Mouse (Mus musculus) 3134 (cell line): ENCODE data around the gene Ap1m2.
A peak's percentile ranks its signal among the peaks of the same experiment; 100 is the strongest.

Experiments
- DNase-seq: peaks from one replicate; pipeline ENCODE4 v3.0.0-alpha.2; 2011; ENCODE audit warnings: low spot score; ENCODE audit not compliant: insufficient read length; ENCODE audit errors: extremely low read depth

The Ap1m2 gene

DNA sequence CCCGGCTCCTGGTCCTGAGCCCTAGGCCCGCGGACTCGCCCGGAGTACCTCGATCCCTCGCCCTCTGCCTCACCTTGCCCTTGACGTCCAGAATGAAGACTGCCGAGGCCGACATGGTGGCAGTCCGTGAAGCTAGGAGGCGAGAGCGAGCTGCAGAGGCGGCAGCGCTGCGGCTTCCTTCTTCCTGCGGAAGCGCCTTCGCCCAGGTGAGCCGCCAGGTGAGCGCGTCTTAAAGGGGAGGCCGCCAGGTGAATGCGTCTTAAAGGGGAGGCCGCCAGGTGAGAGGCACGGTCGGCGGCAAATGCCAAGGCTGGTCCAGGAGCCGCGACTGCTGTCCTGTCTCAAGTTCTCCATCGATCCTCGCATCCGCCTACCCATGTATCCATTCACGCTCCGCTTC lies at the start of gene Ap1m2:
Gene Ap1m2 (minus strand): TSS at position 204 of the 400 bp plus-strand sequence.
- no peak for DNase-seq

DNA sequence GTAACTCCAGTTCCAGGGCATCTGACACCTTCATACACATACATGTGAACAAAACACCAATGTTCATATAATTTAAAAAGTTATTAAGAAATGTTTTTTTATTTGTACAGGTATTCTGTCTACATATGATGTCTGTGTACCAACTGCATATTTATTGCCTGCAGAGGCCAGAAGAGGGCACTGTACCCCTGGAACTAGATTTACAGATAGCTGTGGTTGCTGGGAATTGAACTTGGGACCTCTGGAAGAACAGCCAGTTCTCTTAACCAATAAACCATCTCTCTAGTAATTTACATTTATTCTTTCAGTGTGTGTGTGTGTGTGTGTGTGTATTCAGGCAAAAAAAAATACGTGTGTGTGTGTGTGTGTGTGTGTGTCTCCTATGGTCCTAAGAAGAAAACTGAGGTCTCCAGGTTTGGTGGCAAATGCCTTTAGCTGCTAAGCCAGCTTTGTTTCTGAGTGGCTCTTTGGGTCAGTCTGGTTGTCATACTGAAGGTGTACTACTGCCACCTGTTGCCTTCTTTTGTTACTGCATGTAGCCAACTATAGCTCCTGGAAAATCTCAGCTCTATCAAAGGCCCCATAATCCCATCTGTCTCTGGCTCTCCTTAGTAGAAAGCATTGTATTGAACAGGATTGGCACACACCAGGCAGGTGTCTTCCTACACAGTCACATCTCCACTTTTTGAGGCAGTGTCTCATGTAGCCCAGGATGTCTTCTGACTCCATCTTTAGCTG lies 45.0 kb upstream of the Ap1m2 start:
- no peak for DNase-seq

DNA sequence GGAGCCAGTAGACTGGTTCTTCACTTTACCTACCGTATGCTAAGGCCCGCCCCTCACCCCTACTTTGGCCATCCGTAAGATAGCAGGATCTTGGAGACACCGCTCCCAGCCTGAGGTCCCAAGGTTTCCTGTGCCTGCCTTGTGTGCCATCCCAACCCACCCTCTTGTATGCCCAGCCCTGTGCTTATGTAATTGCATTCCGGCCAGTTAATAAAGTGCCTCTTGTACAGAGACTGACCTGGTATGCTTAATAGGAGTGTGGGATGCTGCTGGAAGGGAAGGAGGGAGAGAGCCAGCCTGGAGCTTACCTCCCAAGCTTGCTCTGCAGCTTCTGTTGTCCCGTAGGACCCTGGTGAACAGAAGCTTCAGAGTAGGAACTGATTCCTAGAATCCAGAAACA lies 42.7 kb upstream of the Ap1m2 start:
- DNase-seq = no peak

DNA sequence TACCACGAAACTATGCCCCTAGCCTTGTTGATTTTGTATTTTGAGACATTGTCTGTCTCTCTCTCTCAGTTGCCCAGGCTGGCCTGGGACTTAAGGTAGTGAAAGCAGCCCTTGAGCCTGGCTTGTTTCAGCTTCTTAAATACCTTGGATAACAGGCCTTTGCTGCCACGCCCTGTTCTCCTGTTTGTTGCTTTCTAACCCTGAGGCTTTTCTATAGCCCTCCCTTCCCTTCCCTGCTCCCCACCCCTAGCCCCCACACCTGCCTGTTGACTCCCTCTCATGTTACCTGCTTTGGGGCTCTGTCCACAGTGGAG lies 41.2 kb upstream of the Ap1m2 start:
- no peak for DNase-seq

DNA sequence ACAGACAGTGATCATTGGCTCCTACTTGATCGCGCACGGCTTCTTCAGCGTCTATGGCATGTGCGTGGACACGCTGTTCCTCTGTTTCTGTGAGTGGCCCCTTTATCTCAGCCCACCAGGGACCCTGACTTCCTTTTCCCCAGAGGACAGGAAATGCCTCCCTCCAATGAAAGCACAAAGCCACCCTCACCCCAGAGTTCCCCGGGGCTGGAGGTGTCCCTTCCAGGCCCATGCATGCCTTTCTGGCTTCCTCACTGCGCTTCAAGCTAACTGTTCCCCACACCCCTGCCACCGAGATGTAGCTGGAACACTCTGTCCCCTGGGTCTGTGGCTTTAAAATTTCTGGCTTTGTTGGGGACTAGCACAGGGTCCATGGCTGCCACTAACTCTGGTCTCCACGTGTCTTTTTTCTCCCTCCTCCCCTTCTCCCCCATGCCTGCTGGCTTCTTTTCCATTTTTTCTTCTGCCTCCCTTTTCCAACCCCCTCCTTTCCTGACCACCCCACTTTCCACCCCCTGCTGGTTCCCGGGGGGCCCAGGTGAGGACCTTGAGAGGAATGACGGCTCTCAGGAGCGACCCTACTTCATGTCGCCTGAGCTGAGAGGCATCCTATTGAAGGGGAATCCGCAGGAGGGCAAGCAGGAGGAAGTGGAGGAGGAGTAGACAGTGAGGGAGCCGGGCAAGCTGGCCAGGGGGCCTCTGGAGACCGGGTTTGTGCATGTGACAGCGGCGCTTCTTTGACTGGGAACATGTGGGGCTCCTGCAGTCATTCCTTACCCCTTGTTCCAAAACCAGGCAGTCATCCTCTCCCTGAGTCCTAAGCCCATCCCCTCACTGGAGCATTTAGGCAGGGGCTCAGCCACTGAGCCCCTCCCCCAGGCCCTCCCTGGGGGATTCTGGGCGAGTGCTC lies 40.6 kb upstream of the Ap1m2 start:
- no peak for DNase-seq

DNA sequence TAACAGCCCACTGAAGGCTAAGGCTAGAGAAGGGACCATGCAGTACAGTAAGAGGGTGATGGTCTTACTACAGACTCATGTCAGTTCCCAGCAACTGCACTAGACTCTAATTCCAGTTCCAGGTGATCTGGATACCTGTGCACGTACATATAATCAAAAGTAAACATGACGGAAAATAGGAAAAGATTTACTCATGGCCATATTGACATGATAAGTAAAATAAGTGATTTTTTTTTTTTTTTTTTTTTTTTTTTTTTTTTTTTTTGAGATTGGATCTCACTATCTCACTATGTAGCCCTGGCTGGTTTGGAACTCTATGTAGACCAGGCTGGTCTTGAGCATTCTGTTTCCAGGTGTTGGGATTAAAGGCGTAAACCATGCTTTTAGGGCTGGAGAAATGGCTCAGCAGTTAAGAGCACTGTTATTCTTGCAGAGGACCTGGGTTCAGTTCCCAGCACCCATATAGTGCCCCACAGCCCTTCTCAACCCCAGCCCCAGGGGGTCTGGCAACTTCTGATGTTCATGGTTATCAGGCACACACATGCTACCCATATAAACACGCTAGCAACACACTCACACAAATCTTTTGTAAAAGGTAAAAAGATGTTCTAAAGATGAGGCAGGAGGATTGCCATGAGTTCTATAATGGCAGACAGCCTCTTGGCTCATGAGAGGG lies 39.7 kb upstream of the Ap1m2 start:
- DNase-seq = no peak

DNA sequence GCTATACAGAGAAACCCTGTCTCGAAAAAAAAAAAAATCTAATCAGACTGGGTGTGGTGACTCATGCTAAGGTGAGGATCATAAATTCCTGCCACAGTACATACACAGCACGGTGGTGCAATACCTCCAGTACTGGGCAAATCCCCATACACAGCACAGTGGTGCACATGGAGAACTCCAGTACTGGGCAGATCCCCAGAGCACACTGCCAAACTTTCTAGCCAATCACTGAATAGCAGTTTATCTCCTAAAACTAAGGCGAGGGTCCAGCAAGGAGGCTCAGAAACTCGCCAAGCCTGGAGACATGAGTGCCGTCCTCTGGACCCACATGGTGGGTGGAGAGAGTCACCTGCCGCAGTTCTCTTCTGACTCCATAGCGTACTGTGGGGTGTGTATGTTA lies 39.0 kb upstream of the Ap1m2 start:
- DNase-seq = no peak

DNA sequence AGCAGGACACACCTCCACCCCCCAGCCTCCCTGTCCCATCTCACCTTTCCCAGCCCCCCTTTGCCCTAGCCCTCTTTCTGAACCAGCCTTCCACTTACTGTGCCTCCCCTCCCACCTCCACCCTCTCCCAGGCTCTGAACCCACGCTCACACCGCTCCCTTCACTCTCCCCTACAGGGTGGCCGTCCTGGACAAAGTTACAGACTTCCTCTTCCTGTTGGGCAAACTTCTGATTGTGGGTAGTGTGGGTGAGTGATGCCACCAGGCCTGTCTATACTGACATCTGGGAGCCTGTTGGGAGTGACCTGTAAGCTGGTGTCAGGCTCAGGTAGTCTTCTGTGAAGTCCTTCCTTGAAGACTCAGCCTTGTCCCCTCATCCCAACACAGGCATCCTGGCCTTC lies 36.0 kb upstream of the Ap1m2 start:
- DNase-seq = no peak

DNA sequence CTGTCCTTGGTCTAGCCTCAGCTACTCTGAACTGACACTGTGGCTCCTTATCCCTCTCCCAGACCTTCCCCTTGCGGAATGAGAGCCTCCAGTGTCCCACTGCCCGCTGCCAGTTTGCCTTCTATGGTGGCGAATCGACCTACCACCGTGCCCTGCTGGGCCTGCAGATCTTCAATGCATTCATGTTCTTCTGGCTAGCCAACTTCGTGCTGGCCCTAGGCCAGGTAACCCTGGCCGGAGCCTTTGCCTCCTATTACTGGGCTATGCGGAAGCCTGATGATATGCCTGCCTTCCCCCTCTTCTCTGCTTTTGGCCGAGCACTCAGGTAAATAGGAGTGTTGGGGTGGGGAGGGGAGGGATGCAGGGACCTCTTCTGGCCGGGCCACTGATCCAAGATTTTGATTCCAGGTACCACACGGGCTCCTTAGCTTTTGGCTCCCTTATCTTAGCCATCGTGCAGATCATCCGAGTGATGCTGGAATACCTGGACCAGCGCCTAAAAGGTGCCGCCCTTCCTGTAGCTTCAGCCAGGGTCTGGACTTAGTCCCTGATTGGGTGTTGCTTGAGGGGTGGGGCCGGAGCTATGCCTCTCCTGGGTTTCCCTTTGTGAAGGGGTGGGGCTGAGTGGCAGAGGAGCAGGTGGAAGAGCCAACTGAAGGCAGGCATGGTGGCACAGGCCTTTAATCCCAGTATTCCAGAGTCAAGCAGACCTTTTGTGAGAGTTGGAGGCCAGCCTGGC lies 34.7 kb upstream of the Ap1m2 start:
- no peak for DNase-seq

DNA sequence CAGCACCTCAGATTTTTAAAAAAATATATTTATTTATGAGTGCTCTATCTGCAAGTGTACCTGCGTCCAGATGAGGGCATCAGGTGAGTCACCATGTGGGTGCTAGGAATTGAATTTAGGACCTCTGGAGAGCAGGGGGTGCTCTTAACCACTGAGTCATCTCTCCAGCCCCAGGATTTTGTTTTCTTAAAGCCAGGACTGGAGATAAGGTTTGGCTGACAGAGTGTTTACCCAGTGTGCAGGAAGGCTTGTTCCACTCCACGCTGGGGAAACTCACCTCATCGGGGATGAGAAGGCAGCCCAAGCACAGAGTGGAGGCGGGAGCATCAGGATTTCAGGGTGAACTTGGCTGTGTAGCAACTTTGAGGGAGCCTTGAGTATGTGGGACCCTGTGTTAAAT lies 28.3 kb upstream of the Ap1m2 start:
- DNase-seq = no peak

DNA sequence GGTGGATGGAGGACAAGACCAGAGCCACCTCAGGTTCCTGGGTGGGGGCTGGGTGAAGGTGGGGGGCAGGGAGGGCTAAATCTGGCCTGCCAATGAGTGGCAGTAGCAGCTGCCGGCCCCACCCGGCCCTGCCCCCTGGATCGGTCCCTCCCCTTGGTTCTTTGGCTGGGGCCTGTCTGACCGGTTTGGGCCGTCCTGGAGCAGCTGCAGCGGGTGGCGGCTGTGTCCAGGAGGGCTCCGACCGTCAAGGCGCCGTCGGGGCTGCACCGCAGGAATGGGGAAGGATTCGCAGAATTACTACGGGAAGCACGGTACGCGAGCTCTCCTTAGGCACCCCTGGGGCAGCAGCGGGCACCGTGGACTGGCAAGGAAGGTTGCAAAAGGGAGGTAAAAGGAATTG lies 25.5 kb upstream of the Ap1m2 start:
- DNase-seq = peak; percentile 67

DNA sequence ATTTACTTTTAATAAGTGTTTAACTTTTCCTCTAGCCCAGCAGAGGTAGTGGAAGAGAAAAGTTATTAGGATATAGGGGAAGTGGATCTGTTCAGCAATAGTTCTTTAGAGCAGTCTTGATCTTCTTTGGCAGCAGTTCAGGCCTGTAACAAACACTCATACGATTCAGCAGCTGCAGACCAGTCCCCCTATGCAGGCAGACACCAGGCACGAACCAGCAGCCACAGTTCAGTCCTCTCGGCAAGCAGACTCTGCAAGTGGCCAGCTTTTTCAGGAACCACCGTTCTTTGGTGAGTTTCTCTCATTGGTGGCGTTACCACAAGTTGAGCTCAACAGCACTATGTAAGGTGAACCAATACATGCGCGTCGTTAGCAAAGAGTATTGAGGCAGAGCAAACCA lies 24.4 kb upstream of the Ap1m2 start:
- no peak for DNase-seq

DNA sequence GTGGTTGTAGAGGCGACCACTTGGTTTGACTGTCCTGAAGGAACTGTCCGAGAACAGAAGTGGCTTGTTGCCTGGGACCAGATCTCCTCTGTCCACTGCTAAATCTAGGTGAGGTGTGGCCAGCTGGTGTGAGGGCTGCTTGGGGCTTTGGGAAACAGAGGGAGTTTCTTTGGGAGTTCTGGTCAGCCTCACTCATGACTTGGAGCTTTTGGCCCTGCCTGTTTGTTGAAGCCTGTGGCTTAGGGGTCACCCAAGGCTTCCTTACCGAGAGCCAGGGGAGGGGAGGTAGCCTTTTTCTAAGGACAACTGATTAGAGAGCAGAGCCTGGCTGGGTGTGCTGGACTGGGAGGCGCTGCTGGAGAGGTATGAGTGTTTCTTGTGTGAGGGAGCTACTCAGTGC lies 23.3 kb upstream of the Ap1m2 start:
- no peak for DNase-seq

DNA sequence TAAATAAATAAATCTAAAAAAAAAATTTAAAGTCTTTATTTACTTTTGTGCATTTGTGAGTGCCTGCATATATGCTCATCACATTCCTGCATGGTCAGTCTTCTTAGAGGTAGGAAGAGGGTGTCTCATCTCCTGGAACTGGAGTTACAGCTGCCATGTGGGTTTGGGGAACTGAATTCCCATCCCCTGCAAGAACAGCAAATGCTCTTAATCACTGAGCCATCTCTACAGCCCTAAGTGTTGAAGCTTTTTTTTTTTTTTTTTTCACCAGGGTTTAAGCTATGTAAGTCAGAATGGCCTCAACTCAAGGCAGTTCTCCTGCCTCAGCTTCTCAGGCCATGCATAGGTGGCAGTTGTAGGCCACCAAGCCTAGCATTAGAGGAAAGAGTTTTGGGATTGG lies 22.6 kb upstream of the Ap1m2 start:
- no peak for DNase-seq

DNA sequence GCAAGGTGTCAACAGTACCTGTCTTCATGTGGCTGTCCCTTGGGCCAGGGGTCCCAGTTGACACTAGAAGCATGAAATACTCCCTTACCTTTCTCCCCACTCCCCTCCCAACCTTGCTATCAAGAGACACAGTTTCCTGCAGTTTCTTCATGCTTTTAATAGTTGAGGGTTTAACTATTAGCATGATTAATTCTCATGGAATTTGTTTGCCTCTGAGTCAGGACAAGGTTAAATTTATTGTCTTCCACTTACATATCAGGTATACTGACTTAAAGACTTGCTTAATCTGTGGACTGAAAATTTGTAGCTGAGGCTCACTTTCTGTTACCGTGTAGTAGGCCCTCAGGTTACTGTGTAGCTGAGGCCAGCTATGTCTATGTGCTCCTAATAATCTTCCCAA lies 21.4 kb upstream of the Ap1m2 start:
- peak; percentile 59 for DNase-seq

DNA sequence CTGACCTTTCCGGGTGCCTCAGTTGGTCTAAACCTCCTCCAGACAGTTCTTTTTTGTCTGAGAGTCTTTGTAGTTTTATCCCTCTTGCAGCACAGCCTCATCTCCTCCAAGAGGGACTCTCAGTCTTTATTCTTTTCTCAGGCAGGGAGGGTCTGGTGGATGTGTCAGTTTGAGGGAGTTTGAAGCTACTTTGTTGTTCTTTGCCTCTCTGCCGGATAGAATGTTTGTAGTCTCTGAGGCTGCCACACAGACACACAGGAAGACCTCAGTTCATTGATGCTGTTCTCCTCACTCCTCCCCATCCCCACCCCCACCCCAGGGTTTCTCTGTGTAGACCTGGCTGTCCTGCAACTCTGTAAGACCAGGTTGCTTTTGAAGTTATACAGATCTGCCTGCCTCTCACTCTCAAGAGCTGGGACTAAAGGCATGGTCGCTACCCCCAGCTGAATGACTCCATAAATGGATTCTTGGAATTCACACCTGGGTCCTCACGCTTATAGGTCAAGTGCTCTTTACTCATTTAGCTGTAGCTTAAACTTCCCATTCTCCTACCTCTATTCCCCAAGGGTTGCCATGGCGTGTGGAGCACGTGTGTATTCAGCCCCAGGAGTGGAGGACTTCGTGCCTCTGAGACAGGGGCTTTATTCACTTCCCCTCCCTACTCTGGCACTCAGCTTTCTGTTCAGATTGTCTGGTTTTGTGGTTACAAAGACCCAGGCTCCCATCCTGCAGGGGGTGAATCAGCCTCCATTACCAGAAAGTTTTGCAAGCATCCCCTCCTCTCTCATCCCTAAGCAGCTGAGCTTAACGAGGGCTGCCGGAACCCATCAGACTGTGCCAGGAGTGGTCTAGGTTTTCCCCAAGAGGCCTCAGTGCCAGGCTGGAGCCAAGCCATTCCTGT lies 20.3 kb upstream of the Ap1m2 start:
- peak; percentile 69 for DNase-seq

DNA sequence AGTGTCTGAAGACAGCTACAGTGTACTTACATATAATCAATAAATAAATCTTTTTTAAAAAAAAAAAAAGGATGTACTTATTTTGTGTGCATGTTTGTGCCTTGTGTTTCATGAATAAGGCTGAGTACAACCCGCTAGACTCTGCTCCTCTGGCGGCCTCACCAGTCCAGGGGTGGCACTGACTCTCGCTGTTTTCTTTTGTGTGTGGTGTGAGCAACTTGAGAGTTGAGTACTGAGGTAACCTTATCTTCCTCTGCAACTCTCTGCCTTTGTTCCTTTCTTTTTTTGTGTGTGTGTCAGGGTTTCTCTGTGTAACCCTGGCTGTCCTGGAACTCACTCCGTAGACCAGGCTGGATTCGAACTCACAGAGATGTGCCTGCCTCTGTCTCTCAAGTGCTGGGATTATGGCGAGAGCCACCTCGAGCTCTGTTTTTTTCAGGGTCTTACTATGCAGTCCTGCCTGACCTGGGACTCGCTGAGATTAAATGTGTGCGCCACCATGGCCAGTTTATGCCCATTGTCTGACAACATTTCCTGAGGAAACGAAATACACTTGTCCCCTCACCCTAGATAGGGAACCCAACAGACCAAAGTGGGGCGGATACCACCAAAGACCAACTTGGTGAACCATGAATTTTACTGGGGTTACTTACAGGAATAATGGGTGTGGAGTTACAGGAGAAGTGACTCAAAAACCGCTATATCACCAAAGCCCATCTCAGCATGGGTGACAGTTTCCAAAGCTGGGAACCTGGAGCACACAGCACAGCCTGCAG lies 19.4 kb upstream of the Ap1m2 start:
- DNase-seq = no peak

DNA sequence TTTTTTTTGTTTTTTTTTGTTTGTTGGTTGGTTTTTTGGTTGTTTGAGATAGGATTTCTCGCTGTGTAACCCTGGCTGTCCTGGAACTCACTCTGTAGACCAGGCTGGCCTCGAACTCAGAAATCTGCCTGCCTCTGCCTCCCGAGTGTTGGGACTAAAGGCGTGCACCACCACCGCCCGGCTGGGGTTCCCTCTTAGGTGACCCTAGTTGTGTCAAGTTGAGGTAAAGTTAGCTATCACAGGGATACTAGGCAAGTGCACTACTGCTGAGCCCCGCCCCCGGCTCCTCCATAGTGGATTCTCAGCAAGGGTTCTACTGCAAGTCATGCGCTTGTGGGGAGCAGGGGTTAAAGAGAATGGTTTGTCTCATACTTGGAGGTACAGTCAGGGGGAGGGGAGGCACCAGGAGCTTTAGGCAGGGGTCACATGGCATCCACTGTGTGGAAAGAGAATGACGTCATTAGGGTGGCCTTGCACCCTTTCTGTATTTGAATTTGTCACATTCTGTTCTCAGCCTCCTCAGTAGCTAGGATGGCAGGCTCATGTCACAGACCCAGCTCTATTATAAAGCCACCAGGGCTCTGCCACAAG lies 17.7 kb upstream of the Ap1m2 start:
- no peak for DNase-seq

DNA sequence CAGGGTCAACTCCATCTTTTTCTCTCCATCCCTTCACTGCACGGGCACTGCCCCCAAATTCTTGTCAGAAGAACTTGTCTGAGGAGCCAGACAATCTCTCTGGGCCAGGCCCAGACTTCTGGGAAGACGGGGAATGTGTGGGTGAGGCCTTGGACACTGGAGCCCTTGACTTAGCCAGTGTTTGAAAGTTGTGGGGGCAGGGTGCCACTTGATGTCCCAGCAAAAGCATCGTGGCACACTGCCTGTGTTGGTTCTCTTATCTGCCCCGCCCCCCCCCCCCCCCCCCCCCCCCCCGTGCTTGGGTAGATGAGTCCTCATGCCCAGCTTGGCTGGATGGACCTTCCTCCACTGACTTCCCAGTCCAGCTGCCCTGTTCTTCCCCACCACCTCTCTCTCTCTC lies 16.9 kb upstream of the Ap1m2 start:
- no peak for DNase-seq
